In genomic region chr17:79356071-79356601, GRCm38 (mm10) we compare ENCODE assay signal across 7 mouse cellular contexts. TPM values are rescaled to one million over a fixed set of nuclear protein-coding genes. Genes with fewer than 3 reads are reported as not detected.
DNase-seq lines count a peak whose midpoint lies in the region; ATAC-seq and TF ChIP-seq lines count a peak whose summit lies in the region.

No protein-coding gene starts in this region.

- peak; percentile 84 for DNase-seq in 416B (ENCODE audit: low read depth)
- peak; percentile 27 for DNase-seq in embryonic facial prominence, embryonic 14.5 days (ENCODE audit: low spot score)
- DNase-seq in hindbrain, postnatal 0 days (ENCODE audit: low spot score): peak; percentile 44
- peak; percentile 30 for DNase-seq in lung, postnatal 10 days
- DNase-seq in splenic B cell, adult 2 months (ENCODE audit: low read depth, low spot score): peak; percentile 26
- DNase-seq in adrenal gland, postnatal 14 days: no peak

- no peaks in the 10 kb centered on the region for H3K27me3 ChIP-seq in C2C12 (ENCODE audit: control insufficient read depth, insufficient read depth, insufficient read length)
- no peaks in the 10 kb centered on the region for H3K27me3 ChIP-seq in embryonic facial prominence, embryonic 14.5 days (replicated peaks; ENCODE audit: control insufficient read depth, insufficient read depth, low read length)
- no peaks in the 10 kb centered on the region for H3K27me3 ChIP-seq in hindbrain, postnatal 0 days (ENCODE audit: insufficient read depth, low read length)
- H3K27me3 ChIP-seq in splenic B cell, adult 2 months (ENCODE audit: control insufficient read depth, insufficient read depth, low read length, poor library complexity, severe bottlenecking): 0 out of 2 replicates have a peak, but pooled peaks cover 2% of the 10 kb centered on the region

- H3K27ac ChIP-seq in embryonic facial prominence, embryonic 14.5 days (replicated peaks; ENCODE audit: low read depth, low read length): 0 out of 2 replicates have a peak overlapping the region, but pooled peaks have one; percentile 35
- peak overlapping the region; percentile 90 for H3K27ac ChIP-seq in hindbrain, postnatal 0 days

- H3K9ac ChIP-seq in embryonic facial prominence, embryonic 14.5 days (ENCODE audit: low read depth, low read length): peak overlapping the region; percentile 80
- peak overlapping the region; percentile 92 for H3K9ac ChIP-seq in hindbrain, postnatal 0 days (replicated peaks; ENCODE audit: low read length)

- peaks cover 21% of the 10 kb centered on the region for H3K4me1 ChIP-seq in embryonic facial prominence, embryonic 14.5 days (ENCODE audit: control insufficient read depth, insufficient read depth, low read length)
- H3K4me1 ChIP-seq in hindbrain, postnatal 0 days (ENCODE audit: insufficient read depth, low read length): peaks cover 10% of the 10 kb centered on the region; the same call in 1 of the 2 replicates

- peak overlapping the region; percentile 77 for H3K4me2 ChIP-seq in embryonic facial prominence, embryonic 14.5 days (ENCODE audit: low read depth, low read length)
- peak overlapping the region; percentile 82 for H3K4me2 ChIP-seq in hindbrain, postnatal 0 days (ENCODE audit: low read depth, low read length)

- H3ac ChIP-seq in C2C12 (ENCODE audit: control insufficient read depth, insufficient read length, low read depth): peak overlapping the region; percentile 15

- H3K79me3 ChIP-seq in C2C12 (ENCODE audit: low read depth): peaks cover 33% of the 10 kb centered on the region

- no peak for TF ChIP-seq CTCF in C2C12 (IDR thresholded peaks at IDR 0.05; ENCODE audit: control insufficient read depth, insufficient read depth, insufficient read length)
- no peak for TF ChIP-seq CTCF in hindbrain, postnatal 0 days (IDR thresholded peaks at IDR 0.05; ENCODE audit: low read depth)

- ATAC-seq in embryonic facial prominence, embryonic 14.5 days (ENCODE audit: low read depth): peak; percentile 23; the same call in 1 of the 2 replicates
- peak; percentile 21 for ATAC-seq in hindbrain, postnatal 0 days

- peaks cover 38% of the 10 kb centered on the region for H3K79me2 ChIP-seq in C2C12 (ENCODE audit: control insufficient read depth, insufficient read depth)

- WGBS in embryonic facial prominence, embryonic 14.5 days: 6% methylated on average over 24 of the region's 24 CpGs
- 13% methylated on average over 24 of the region's 24 CpGs for WGBS in hindbrain, postnatal 0 days

- no peaks in the 10 kb centered on the region for H3K9me3 ChIP-seq in embryonic facial prominence, embryonic 14.5 days (ENCODE audit: control insufficient read depth, low read length)
- H3K9me3 ChIP-seq in hindbrain, postnatal 0 days (ENCODE audit: low read length): no peaks in the 10 kb centered on the region

- no peaks in the 10 kb centered on the region for H3K36me3 ChIP-seq in C2C12 (ENCODE audit: control insufficient read depth, insufficient read depth)
- no peaks in the 10 kb centered on the region for H3K36me3 ChIP-seq in embryonic facial prominence, embryonic 14.5 days (ENCODE audit: control insufficient read depth, insufficient read depth, low read length)
- H3K36me3 ChIP-seq in hindbrain, postnatal 0 days (ENCODE audit: insufficient read depth, low read length): no peaks in the 10 kb centered on the region
- no peaks in the 10 kb centered on the region for H3K36me3 ChIP-seq in splenic B cell, adult 2 months (ENCODE audit: control insufficient read depth, insufficient read depth, low read length, poor library complexity, severe bottlenecking)

- no peak overlapping the region for H3K4me3 ChIP-seq in C2C12 (ENCODE audit: insufficient read depth, poor library complexity, severe bottlenecking)
- peak overlapping the region; percentile 73 for H3K4me3 ChIP-seq in embryonic facial prominence, embryonic 14.5 days (ENCODE audit: low read depth, low read length)
- H3K4me3 ChIP-seq in hindbrain, postnatal 0 days (ENCODE audit: low read length): peak overlapping the region; percentile 71

TF ChIP-seq in C2C12, 6 proteins besides CTCF, POLR2A, EP300 and RAD21:
- TF ChIP-seq MAX (IDR thresholded peaks at IDR 0.05): no peak
- TF ChIP-seq USF1 (IDR thresholded peaks at IDR 0.05; ENCODE audit: low read depth): no peak
- TF ChIP-seq MYOG (IDR thresholded peaks at IDR 0.05; ENCODE audit: control insufficient read depth, extremely low read depth, insufficient read length): no peak
- TF ChIP-seq FOSL1 (IDR thresholded peaks at IDR 0.05; ENCODE audit: insufficient read depth, low read length, poor library complexity, severe bottlenecking): no peak
- TF ChIP-seq MYOD1 (IDR thresholded peaks at IDR 0.05; ENCODE audit: control insufficient read depth, insufficient read length, low read depth): no peak
- no peak for TF ChIP-seq CEBPB (IDR thresholded peaks at IDR 0.05; ENCODE audit: low read depth)

RNA-seq across cellular contexts. Expression of gene Cdc42ep3, which starts 1.2 kb away (rescaled TPM):
- 32.5 TPM for polyA plus RNA-seq in C2C12 (2012; fragmentation: generic; extraction: Trizol)
- polyA plus RNA-seq in embryonic facial prominence, embryonic 14.5 days (2014; fragmentation: Nextera tagmentation; extraction: Ambion mirVana): 68.8 and 69.1 TPM in 2 replicates
- total RNA-seq in hindbrain, postnatal 0 days (2014; rRNA removed): 18.1 and 22.3 TPM in 2 replicates
- polyA plus RNA-seq in hindbrain, postnatal 0 days (2015; fragmentation: Nextera tagmentation; extraction: Ambion mirVana): 34.9 and 35.9 TPM in 2 replicates
- total RNA-seq in adrenal gland, postnatal 14 days (2021): 17.2 and 18.3 TPM in 2 replicates
